Mouse (Mus musculus): ENCODE data around the gene Mat2a. TPM values are rescaled to one million over a fixed set of nuclear protein-coding genes. Genes with fewer than 3 reads are reported as not detected.

Gene Mat2a
- polyA plus RNA-seq, 1 experiment from 2014 or later: 320 TPM

- H3K27ac ChIP-seq: no peak overlapping the region
- no peaks in the 10 kb centered on the region for H3K27me3 ChIP-seq (ENCODE audit: insufficient read depth, poor library complexity, severe bottlenecking)
- no peaks in the 10 kb centered on the region for H3K9me3 ChIP-seq
- DNase-seq (ENCODE audit: low spot score): no peak
- H3K4me1 ChIP-seq (replicated peaks): no peaks in the 10 kb centered on the region
- H3K4me3 ChIP-seq: no peak overlapping the region
- 92% methylated on average over 11 of the region's 11 CpGs for WGBS
- peaks cover 90% of the 10 kb centered on the region for H3K36me3 ChIP-seq
Observed at GRCm38 (mm10) chr6:72425646-72426045, 13.7 kb downstream of the Mat2a start.

GRCm38 (mm10) chr6:72420901-72421300, 18.5 kb downstream of the Mat2a start:
- 93% methylated on average over 10 of the region's 10 CpGs for WGBS
- Histone ChIP-seq H3K27ac (no peak overlapping the region), H3K4me3 (no peak overlapping the region), H3K27me3 (ENCODE audit: insufficient read depth, poor library complexity, severe bottlenecking) (no peaks in the 10 kb centered on the region), H3K9me3 (no peaks in the 10 kb centered on the region), H3K36me3 (peaks cover 81% of the 10 kb centered on the region), H3K4me1 (replicated peaks) (no peaks in the 10 kb centered on the region)
- DNase-seq (ENCODE audit: low spot score): no peak

DNA sequence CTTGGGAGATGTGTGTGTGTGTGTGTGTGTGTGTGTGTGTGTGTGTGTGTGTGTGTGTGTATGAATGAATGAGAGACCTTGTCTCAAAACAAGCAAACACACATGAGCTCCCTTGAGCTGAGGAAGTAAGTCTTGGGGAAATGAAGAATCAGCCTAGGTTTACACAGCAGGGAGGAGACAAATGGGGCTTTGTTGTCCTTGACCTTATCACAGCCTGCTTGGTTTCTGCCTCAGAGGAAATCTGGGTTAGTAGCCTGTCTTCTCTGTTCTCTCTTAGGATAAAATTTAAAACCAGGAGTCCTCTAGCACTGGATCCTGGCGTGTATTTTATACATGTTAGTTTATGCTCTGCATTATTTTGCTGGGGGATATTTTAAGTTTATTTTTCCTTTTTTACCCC, 19.6 kb downstream of the Mat2a start:
- WGBS: 88% methylated on average over 1 of the region's 1 CpGs
- peaks cover 70% of the 10 kb centered on the region for H3K36me3 ChIP-seq

DNA sequence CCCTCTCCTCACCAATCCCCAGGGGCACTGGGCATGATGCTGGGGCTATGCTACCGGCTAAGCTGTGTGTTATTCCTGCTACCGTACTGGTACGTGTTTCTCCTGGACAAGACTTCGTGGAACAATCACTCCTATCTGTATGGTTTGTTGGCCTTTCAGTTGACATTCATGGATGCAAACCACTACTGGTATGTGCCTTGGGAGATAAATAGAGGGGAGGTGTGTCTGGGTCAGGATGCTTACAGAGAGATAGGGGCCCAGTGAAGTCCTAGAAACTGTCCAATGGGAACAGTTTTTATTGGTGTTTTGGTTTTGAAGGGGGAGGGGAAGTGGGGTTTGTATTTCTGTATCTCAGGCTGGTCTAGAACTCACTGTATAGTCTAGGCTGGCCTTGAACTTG, 21.1 kb downstream of the Mat2a start:
- H3K4me3 ChIP-seq: no peak overlapping the region
- H3K27me3 ChIP-seq (ENCODE audit: insufficient read depth, poor library complexity, severe bottlenecking): no peaks in the 10 kb centered on the region
- DNase-seq (ENCODE audit: low spot score): no peak
- peaks cover 16% of the 10 kb centered on the region for H3K4me1 ChIP-seq (replicated peaks)
- 93% methylated on average over 4 of the region's 4 CpGs for WGBS
- peaks cover 55% of the 10 kb centered on the region for H3K36me3 ChIP-seq
- H3K9me3 ChIP-seq: no peaks in the 10 kb centered on the region
- H3K27ac ChIP-seq: no peak overlapping the region

More for the DNA sequence above, 19.6 kb downstream of the Mat2a start:
- Histone ChIP-seq H3K27me3 (ENCODE audit: insufficient read depth, poor library complexity, severe bottlenecking) (no peaks in the 10 kb centered on the region), H3K4me1 (replicated peaks) (peaks cover 7% of the 10 kb centered on the region), H3K9me3 (no peaks in the 10 kb centered on the region), H3K4me3 (no peak overlapping the region), H3K27ac (no peak overlapping the region)
- DNase-seq (ENCODE audit: low spot score): no peak

GRCm38 (mm10) chr6:72415964-72416772, 23.2 kb downstream of the Mat2a start:
- 88% methylated on average over 7 of the region's 7 CpGs for WGBS
- peaks cover 16% of the 10 kb centered on the region for H3K4me1 ChIP-seq (replicated peaks)
- H3K4me3 ChIP-seq: no peak overlapping the region
- peaks cover 37% of the 10 kb centered on the region for H3K36me3 ChIP-seq
- no peaks in the 10 kb centered on the region for H3K27me3 ChIP-seq (ENCODE audit: insufficient read depth, poor library complexity, severe bottlenecking)
- DNase-seq (ENCODE audit: low spot score): no peak
- H3K27ac ChIP-seq: no peak overlapping the region
- H3K9me3 ChIP-seq: no peaks in the 10 kb centered on the region

DNA sequence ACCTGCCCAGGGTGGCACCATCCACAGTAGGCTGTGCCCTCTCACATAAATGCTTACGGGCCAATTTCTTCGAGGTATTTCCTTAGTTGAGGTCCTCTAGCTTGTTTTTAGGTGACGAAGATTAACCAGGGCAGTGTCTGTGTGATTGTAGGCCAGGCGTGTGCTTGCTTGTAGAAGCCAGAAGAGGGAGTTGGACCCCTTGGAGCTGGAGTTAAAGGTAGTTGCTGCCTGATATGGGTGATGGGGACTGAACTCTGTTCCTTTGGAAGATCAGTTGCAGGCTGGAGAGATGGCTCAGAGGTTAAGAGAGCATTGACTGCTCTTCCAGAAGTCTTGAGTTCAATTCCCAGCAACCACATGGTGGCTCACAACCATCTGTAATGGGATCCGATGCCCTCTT, 24.2 kb downstream of the Mat2a start:
- H3K4me1 ChIP-seq (replicated peaks): peaks cover 16% of the 10 kb centered on the region
- DNase-seq (ENCODE audit: low spot score): no peak
- WGBS: 85% methylated on average over 5 of the region's 5 CpGs
- no peak overlapping the region for H3K27ac ChIP-seq
- H3K36me3 ChIP-seq: peaks cover 27% of the 10 kb centered on the region
- no peaks in the 10 kb centered on the region for H3K27me3 ChIP-seq (ENCODE audit: insufficient read depth, poor library complexity, severe bottlenecking)
- H3K4me3 ChIP-seq: peak overlapping the region; percentile 80
- H3K9me3 ChIP-seq: no peaks in the 10 kb centered on the region

DNA sequence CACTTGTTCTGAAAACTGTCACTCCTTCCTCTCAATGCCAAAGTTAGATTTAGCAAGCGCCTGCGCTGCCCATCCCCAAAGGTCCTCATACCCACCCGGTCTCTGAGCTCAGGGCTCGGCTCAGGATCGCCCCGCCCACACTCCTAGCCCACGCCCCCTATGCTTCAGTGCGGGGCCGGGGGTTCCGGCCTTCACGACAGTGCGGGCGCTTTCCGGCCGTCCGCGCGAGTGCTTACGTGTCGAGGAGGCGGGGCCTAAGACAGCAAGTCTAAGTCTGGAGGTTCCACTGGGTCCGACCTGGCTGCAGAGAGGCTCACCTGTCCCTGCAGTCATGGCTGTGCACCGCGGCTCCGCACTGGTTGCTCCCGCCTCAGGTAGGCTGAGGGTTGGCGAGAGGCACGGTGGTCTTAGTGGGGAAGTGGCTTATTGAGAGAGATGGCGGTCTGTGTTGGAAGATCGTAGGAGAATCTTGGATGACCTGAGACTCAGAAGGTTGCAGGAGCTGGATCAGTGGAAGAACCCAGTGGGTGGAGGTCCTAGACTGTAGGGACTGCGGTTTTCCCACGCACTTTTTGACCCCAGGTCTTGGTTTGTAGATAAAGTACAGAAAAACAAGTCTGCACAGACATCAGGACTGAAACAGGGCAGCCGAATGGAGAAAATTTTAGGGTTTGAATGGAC, 25.1 kb downstream of the Mat2a start, which contains the start of gene Ggcx:
TSS of gene Ggcx (plus strand) at position 233 of the 681 bp plus-strand sequence.
- no peaks in the 10 kb centered on the region for H3K9me3 ChIP-seq
- peak within 1 kb of the TSS; percentile 80 for H3K4me3 ChIP-seq
- WGBS: 2% methylated on average over 33 of the region's 33 CpGs
- H3K36me3 ChIP-seq: peaks cover 18% of the 10 kb centered on the region
- peaks cover 16% of the 10 kb centered on the region for H3K4me1 ChIP-seq (replicated peaks)
- H3K27me3 ChIP-seq (ENCODE audit: insufficient read depth, poor library complexity, severe bottlenecking): no peaks in the 10 kb centered on the region
- DNase-seq (ENCODE audit: low spot score): peak; percentile 95
- peak within 1 kb of the TSS; percentile 88 for H3K27ac ChIP-seq

GRCm38 (mm10) chr6:72410518-72410917, 28.8 kb downstream of the Mat2a start:
- no peaks in the 10 kb centered on the region for H3K9me3 ChIP-seq
- no peak for DNase-seq (ENCODE audit: low spot score)
- no peaks in the 10 kb centered on the region for H3K27me3 ChIP-seq (ENCODE audit: insufficient read depth, poor library complexity, severe bottlenecking)
- H3K4me1 ChIP-seq (replicated peaks): peaks cover 16% of the 10 kb centered on the region
- no peak overlapping the region for H3K27ac ChIP-seq
- 86% methylated on average over 7 of the region's 7 CpGs for whole genome bisulfite sequencing
- H3K4me3 ChIP-seq: no peak overlapping the region
- no peaks in the 10 kb centered on the region for H3K36me3 ChIP-seq

- 32% methylated on average over 1 of the region's 1 CpGs for WGBS
- no peak overlapping the region for H3K27ac ChIP-seq
- DNase-seq (ENCODE audit: low spot score): no peak
- H3K9me3 ChIP-seq: no peaks in the 10 kb centered on the region
- H3K4me1 ChIP-seq (replicated peaks): peaks cover 12% of the 10 kb centered on the region
- no peak overlapping the region for H3K4me3 ChIP-seq
- no peaks in the 10 kb centered on the region for H3K27me3 ChIP-seq (ENCODE audit: insufficient read depth, poor library complexity, severe bottlenecking)
- no peaks in the 10 kb centered on the region for H3K36me3 ChIP-seq
Observed at GRCm38 (mm10) chr6:72410003-72410402, 29.4 kb downstream of the Mat2a start.

DNA sequence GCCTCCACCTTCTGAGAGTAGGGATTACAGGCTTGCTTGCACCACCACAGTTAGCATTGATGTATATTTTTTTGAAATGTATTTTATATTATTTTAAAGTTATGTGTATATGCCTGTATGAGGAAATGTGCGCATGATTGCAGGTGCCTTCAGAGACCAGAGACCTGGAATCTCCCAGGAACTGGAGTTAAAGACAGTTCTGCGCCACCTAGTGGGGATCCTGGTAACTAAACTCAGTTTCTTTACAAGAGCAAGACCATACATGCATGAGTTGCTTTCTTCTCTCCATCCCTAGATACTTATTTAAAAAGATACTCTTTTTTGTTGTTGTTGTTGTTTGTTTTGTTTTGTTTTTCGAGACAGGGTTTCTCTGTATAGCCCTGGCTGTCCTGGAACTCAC, 29.8 kb downstream of the Mat2a start:
- Histone ChIP-seq H3K36me3 (no peaks in the 10 kb centered on the region), H3K27ac (no peak overlapping the region), H3K4me3 (no peak overlapping the region), H3K27me3 (ENCODE audit: insufficient read depth, poor library complexity, severe bottlenecking) (no peaks in the 10 kb centered on the region), H3K9me3 (no peaks in the 10 kb centered on the region), H3K4me1 (replicated peaks) (peaks cover 7% of the 10 kb centered on the region)
- peak; percentile 50 for DNase-seq (ENCODE audit: low spot score)
- 17% methylated on average over 3 of the region's 3 CpGs for WGBS

GRCm38 (mm10) chr6:72407119-72407518, 32.2 kb downstream of the Mat2a start:
- Histone ChIP-seq H3K27ac (no peak overlapping the region), H3K27me3 (ENCODE audit: insufficient read depth, poor library complexity, severe bottlenecking) (no peaks in the 10 kb centered on the region), H3K36me3 (no peaks in the 10 kb centered on the region), H3K9me3 (no peaks in the 10 kb centered on the region), H3K4me1 (replicated peaks) (no peaks in the 10 kb centered on the region), H3K4me3 (no peak overlapping the region)
- DNase-seq (ENCODE audit: low spot score): peak; percentile 89
- WGBS: 2% methylated on average over 5 of the region's 5 CpGs

- no peak for DNase-seq (ENCODE audit: low spot score)
- Histone ChIP-seq H3K27me3 (ENCODE audit: insufficient read depth, poor library complexity, severe bottlenecking) (no peaks in the 10 kb centered on the region), H3K36me3 (no peaks in the 10 kb centered on the region), H3K9me3 (no peaks in the 10 kb centered on the region), H3K27ac (no peak overlapping the region), H3K4me1 (replicated peaks) (no peaks in the 10 kb centered on the region), H3K4me3 (no peak overlapping the region)
- 85% methylated on average over 7 of the region's 7 CpGs for WGBS
Observed at GRCm38 (mm10) chr6:72405356-72405755, 34.0 kb downstream of the Mat2a start.

DNA sequence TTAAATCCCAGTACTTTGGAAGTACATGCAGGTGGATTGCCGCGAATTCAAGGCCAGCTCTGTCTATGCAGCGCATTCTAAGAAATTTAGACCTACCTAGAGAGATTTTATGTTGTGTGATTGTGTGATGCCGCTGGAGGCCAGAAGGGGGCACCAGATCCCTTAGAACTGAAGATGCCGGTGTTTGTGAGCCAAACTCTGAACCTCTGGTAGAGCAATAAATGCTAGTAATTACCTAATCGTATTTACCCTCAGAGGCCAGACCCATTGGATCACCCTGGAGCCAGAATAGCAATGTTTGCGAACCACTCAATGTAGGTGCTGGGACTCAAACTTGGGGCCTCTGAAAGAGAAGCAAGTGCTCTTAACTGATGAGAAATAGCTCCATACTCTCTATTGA, 37.5 kb downstream of the Mat2a start:
- no peak overlapping the region for H3K27ac ChIP-seq
- WGBS: 28% methylated on average over 7 of the region's 7 CpGs
- no peaks in the 10 kb centered on the region for H3K4me1 ChIP-seq (replicated peaks)
- H3K27me3 ChIP-seq (ENCODE audit: insufficient read depth, poor library complexity, severe bottlenecking): no peaks in the 10 kb centered on the region
- no peaks in the 10 kb centered on the region for H3K9me3 ChIP-seq
- no peaks in the 10 kb centered on the region for H3K36me3 ChIP-seq
- peak; percentile 69 for DNase-seq (ENCODE audit: low spot score)
- H3K4me3 ChIP-seq: no peak overlapping the region

Measured in hindbrain, embryonic 10.5 days (tissue).